Mouse (Mus musculus) kidney, adult 2 months (tissue): ENCODE results near the gene Osbp.

Experiments
- CTCF ChIP-seq: fragments of 200-500 bp; conservative IDR thresholded peaks from 2 replicates; pipeline ENCODE4 v1.5.1; 2011; ENCODE audit warnings: low read depth, mild to moderate bottlenecking, control low read depth, low read length, moderate library complexity, mixed read lengths; ENCODE audit not compliant: insufficient read depth, insufficient read length
- POLR2A ChIP-seq: fragments of 200-500 bp; IDR thresholded peaks from one replicate; pipeline ENCODE4 v1.6.1; 2011; ENCODE audit warnings: low read depth, low read length, control low read depth

GRCm38 (mm10) chr19:11995722-11996448, 30.1 kb downstream of the Osbp start:
- TF ChIP-seq POLR2A (no peak), CTCF (no peak)
